ENCODE assay signal across 8 mouse cellular contexts in genomic region chr10:128673763-128674468, GRCm38 (mm10). TPM values are rescaled to one million over a fixed set of nuclear protein-coding genes. Genes with fewer than 3 reads are reported as not detected.
A peak's percentile ranks its signal among the peaks of the same experiment; 100 is the strongest.
DNase-seq lines count a peak whose midpoint lies in the region; ATAC-seq lines count a peak whose summit lies in the region.

Gene Suox, minus strand, starts transcription at chr10:128674073.

- H3K36me3 ChIP-seq in megakaryocyte, embryonic 14.5 days (replicated peaks; ENCODE audit: low read length), result no peaks in the 10 kb centered on the region

- H3K4me3 ChIP-seq in megakaryocyte, embryonic 14.5 days (replicated peaks), result peak within 1 kb of the TSS; percentile 94

- peaks cover 17% of the 10 kb centered on the region for H3K4me1 ChIP-seq in megakaryocyte, embryonic 14.5 days

- intact Hi-C loops in gastrocnemius, postnatal 14 days (cut with DNase I; ENCODE audit: low total_unique reads), result loop anchor here (5.0 to 10.0 kb wide), 2 partner anchors 42 to 109 kb away; partner anchors contain the start of gene Pa2g4

- ATAC-seq in inflammation-experienced regulatory T-cells, adult 6 months, result peak; percentile 85

- no peaks in the 10 kb centered on the region for H3K9me3 ChIP-seq in megakaryocyte, embryonic 14.5 days

- peak; percentile 67 for DNase-seq in adipocyte (ENCODE audit: low spot score)
- peak; percentile 93 for DNase-seq in embryo, embryonic 10 days (ENCODE audit: low spot score)
- DNase-seq in gastrocnemius, postnatal 14 days, result peak; percentile 81
- DNase-seq in left cerebral cortex, adult 9 months (ENCODE audit: low spot score in 2 of 2), result peak; percentile 36 to 76
- DNase-seq in right cerebral cortex, adult 2 months (ENCODE audit: low spot score in 2 of 2), result peak; percentile 80 to 84
- DNase-seq in urinary bladder, postnatal 10 days (ENCODE audit: low spot score), result peak; percentile 36

- peaks cover 46% of the 10 kb centered on the region for H3K27me3 ChIP-seq in megakaryocyte, embryonic 14.5 days (replicated peaks)

RNA-seq across cellular contexts. Expression of gene Suox, which starts in this region (rescaled TPM):
- total RNA-seq in gastrocnemius, postnatal 14 days (2021), result 10 to 100 TPM; 11.8 to 12.8 TPM
- 10 to 100 TPM; 17.0 to 29.7 (median 24.3) TPM for polyA plus RNA-seq in inflammation-experienced regulatory T-cells, adult 6 months (2017; shearing (Covaris generic))
- 0.36 TPM in 1 of 2 replicates, not detected in the other for polyA plus RNA-seq in megakaryocyte, embryonic 14.5 days (2012; ENCODE audit: insufficient read depth, low replicate concordance)

Comparison
In these comparisons a context has a peak if more than half of its experiments do, and no peak if none do; other contexts are left out.
1. Peak in every context shown above with its lines: DNase-seq, ATAC-seq and H3K4me3 ChIP-seq.
2. RNA of gene Suox (polyA plus RNA-seq): 17.0 to 29.7 TPM in inflammation-experienced regulatory T-cells, adult 6 months; 0.36 TPM in megakaryocyte, embryonic 14.5 days; every median in the first group is over 10 times any median in the second.
3. DNase-seq: peak in every context shown above with its lines; median percentile 93 in embryo, embryonic 10 days; 82 in right cerebral cortex, adult 2 months; 81 in gastrocnemius, postnatal 14 days; 67 in adipocyte; 56 in left cerebral cortex, adult 9 months; 36 in urinary bladder, postnatal 10 days.